Mouse (Mus musculus) fat pad, adult 2 months (tissue): ENCODE data around the gene Hapln1.

Experiments
- DNase-seq: peaks from one replicate; pipeline ENCODE4 v3.0.0-alpha.2; 2011; ENCODE audit warnings: low read depth, low spot score; ENCODE audit errors: extremely low read depth

Hapln1 gene

DNA sequence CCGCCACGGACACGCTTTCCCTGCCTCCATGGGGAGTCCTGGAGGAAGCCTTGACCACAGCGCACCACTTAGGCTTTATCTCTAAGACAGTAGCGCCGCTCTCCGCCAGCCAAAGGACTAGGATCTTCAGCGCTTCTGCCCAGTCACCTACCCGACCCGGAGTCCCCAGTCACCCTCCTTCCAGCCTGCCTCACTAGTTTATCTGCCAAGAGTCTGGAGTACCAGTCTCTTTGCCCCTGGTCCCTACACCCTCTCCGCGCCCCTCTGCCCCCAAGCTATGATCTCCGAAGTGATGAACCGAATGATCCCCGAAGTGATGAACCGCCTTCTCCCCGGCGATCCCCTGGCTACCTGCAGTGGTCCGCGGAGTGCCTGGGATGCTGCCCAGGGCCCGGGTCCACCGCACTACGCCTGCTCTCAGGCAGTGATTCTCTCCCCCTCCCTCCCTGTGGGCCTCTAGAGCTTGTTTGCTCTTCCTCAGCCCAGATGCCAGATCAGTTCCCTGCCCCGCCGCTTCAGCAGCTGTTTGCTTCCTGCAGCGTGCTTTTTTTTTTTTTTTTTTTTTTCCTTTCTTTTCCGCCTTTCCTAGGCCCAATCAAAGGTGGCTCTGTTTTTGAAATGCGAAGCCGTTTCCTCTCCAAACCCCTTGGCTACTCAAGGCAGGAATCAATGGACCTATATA lies at the start of gene Hapln1:
Gene Hapln1, plus strand, starts transcription at position 592 of the 682 bp plus-strand sequence.
- no peak for DNase-seq

DNA sequence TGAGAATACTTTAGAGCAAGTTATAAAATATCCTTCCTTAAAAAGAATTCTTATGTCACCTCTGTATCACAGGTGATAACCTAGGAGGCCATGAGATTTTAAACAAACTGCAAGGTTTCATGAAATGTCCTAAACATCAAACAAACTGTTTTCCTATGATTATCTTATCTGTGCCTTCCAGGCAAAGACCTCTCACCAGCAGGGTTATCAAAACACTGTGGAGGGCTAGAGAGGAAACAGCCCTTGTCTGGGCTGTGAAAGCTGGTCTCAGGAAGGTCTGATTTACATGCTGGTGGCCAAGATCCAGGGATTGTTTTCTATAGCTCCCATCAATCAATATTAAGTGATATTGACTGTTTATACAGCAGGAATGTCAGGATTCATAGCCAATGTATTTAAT lies 46.4 kb upstream of the Hapln1 start:
- no peak for DNase-seq

DNA sequence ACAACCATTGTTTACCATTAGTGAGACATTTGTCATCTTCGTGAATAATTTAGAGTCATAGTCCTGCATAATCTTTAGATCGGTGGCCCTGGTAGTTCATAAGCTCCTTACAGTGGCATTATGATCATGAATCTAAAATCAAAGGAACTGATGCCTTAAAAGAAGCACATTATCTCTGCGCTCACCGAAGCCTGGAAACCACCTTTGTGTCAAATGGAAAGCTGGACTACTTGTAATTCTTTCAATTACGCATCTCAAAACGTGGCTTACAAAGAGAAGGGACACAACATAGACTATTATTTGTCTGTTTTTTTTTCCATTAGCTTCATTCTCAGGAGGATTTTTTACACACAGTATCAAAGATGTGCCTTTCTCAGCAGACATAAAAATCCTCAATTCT lies 45.9 kb upstream of the Hapln1 start:
- no peak for DNase-seq

DNA sequence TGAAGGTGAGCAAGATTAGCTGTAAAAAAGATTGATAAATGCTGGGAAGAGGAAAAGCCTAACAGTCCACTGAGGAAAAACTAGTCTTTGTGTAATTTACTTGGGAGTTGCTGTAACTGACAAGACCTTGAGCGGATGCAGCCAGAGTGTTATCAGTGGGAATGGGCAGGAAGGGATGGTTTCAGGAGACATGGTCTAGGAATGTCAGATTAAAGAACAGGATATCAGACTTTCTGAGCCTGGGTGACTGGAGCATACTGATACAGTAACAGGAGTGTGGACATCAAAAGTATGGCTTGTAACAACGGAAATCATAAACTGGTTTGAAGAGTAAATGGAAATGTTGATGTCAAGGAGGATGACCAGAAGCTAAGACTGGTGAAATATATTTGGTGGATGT lies 43.0 kb upstream of the Hapln1 start:
- DNase-seq, result no peak

DNA sequence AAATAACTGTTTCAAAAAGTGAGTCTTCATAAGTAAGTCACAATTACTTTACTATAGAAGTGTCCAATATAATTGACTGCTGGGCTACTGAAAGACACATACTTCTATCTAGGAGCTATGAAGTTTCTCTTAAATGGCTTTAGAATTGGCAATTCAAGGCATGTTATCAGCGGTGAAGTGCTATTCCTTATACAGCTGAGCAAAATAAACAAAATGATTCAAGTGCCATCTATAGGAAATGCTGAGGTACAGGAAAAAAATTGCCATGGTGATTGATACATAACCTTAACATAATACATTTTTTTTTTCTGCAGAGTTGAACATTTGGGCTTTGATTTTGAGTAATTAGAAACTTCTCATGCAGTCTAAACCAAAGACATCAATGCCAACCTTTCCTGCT lies 40.2 kb upstream of the Hapln1 start:
- DNase-seq, result no peak

DNA sequence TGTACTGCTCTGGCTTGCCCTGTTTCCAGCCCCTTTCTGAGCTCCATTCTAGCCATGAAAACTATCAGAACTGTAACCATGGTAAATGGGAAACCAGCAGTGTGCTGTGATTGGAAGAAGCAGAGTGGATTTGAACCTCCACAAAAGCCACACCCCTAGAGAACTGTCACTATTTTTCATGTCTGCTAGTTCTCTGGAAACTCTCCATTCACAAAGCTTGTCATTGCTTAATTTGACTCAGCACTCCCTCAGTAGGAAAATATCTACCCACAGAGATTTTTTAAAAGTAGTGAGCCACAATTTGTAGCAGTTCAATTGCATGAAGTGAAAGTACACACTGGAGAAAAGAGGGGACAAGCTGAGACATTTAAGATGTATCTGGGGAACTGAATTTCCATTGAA lies 18.1 kb upstream of the Hapln1 start:
- no peak for DNase-seq

DNA sequence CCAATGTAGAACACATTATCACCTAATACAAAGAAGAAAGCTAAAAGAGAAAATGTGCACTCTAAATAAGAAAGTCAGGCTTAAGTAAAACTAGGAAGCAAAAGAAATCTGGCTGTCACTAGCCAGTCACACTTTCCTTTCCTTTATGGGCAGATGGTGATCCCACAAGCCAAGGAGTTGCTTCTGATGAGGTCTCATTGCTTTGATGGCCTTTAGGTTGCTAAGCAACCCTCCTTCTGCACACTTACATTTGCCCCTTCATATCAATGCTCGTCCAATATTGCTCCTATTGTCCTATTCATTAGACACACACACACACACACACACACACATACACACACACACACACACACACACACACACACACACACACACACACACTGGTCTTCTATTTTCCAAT lies 10.9 kb upstream of the Hapln1 start:
- no peak for DNase-seq

DNA sequence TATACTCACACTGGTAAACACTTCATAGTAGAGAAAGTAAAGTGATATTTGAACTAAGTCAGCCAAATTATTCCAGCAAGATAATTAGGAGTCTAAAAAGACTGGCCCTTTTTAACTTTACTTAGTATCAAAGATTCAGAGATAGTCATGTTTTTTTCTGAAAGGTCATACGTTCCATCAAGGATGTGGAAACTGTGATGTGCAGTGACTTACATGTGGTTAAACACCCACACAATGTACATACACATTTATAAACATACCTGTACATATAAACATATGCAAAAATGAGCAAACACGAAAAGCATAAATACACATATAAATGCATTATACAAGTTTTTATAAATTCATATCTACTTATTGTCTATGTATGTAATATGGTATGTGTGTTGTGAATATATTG lies 9.2 kb upstream of the Hapln1 start:
- no peak for DNase-seq

DNA sequence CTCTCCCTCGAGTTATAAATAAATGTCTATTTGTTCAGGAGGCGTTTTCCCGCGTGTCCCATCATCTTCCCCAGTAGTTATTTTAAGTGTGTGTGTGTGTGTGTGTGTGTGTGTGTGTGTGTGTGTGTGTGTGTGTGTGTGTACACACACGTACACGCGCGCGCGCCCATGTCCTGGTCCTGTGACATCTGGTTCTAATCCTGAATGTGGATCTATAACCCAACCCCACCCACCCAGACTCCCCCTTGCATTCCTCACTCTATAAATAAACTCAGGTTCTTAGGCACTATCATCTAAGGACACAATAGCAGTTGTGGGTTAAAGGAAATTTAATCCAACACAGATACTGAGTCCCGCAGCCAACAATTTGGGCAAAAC lies 280 bp downstream of the Hapln1 start:
- DNase-seq, result no peak

DNA sequence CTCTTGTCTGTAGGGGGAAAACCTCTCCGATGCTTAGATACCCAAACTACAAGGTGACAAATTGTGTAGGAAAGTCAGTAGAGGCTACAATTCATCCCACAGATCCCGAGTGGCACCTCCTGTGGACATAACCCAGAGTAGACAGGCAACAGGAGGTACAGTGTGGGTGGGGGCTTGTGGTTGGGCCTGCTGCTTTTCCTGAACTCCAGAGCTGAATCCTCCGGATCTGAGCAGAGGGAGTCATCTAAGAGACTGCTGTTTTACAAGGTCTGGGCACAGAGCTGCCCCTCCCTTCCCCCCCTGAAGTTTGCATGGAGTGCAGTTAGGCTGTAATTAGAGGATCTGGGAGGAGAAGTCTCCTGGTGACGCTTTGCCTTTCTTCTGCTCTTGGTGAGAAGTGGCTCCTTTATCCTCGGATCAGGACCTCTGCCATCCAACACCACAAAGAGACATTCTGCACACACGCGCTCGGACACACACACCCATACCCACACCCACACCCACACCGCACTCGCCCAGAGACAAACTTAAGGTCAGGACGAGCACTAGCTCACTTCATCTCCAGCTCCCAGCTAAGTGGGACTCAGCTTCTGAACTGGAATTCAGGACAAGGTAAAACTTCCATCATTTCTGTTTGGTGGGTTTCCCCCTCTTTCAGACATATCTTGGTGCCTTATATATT lies 846 bp downstream of the Hapln1 start:
- no peak for DNase-seq

DNA sequence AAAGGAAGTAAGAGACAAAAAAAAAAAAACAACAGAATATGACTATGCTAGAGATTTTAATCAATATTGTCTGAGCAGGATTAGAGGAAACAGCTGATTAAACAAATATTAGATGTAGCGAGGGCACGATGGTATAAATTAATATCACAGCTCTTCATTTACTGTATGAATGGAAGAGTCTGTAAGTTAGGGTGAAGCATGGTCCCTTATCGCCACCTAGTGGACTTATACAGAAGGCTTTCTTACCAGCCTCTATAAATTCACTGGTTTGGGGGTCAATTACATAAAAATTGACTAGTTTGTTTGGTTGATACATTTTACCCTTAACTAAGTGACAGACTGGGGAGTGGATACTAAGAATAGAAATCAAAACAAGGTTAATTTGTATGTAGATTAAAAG lies 3.4 kb downstream of the Hapln1 start:
- no peak for DNase-seq

DNA sequence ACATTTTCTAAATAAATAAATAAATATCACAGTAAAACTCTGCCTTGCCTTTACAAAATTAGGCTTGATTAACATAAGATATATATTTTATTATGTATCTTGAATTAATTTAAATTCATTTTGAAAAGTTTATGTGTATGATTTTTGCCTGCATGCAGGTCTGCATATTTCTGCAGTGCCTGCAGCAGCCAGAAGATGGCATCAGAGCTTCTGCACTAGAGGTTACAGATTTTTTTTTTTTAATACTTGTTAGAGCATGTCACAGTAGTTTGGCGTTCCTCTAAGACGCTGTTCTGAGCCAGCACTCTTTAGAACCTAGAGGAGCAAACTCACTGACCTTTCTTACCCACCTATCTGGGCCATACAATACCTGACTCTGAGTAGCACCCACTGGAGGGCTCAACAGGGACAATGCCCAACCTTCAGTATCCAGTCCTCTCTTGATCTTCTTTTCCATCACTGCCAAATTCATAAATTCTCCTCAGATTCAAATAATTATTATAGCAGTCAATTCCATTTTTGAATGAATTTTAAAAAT lies 8.7 kb downstream of the Hapln1 start:
- no peak for DNase-seq

DNA sequence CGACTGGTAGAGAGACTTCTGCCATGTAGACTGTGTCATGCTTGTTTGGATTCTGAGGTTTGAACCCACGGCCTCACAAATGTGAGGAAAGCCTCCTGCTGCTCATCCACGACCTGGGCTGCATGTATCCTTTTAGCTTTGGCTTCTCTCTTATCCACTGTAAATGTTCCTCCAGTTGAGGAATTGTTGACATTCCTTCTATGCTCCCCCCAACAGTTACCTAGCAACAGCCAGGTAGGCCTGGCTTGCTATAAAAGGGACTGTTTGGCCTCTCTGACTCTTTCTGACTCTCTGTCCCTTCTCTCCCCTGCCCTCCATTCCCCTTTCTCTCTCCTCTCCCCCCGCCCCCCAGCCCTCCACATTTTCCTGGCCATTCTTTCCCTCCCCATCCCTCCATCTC lies 9.9 kb downstream of the Hapln1 start:
- no peak for DNase-seq

DNA sequence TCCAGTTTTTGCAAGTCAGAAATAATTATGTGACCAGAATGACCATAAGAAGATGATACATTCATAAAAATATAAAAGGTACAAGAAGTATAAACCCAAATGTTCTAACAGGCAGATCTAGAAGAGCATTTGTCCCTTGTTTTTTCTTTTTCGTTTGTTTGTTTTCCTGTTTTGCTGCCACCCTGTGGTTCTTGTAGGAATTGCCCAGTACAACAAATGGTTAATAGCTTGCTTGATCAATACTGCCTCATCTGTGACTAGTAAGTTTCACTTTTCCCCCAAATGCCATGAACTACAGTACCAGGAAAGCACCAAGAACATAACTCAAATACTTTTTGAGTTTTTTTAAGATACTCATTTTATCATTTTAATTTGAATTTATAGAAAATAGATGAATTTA lies 11.9 kb downstream of the Hapln1 start:
- DNase-seq, result no peak

DNA sequence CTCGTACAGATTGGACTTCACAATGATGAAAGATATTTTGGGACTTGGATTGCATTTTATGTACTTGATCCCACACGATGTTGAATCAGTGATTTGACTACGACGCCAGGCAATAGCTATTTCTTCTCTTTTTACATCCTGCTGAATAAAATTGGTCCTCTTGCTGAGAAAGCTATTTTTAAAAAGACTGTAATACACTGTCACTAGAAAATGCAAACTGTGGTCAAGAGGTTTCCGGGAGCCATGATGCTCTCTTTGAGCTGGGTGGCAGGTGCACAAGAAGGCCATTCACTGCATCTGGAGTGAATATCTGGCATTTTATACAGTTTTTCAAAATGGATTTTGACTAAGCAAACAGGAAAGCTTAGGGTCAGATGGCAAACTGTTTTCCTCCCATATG lies 24.9 kb downstream of the Hapln1 start:
- DNase-seq, result no peak

DNA sequence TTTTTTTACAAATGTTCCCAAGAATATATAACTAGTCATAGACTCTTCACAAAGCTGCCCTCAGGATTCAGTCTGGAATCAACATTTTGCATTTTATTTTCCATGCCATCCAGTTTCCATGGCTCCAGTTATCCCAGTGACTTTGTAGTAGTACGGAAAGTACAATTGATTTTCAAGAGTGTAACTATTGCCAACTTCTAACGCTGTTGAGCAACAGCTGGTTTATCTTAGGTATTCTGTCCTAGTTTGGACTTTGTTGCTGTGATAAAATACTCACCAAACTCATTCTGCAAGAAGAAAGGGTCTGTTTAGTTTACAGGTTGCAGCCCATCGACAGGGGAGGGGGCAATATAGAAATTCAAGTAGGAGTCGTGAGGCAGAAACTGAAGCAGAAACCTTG lies 26.7 kb downstream of the Hapln1 start:
- no peak for DNase-seq

DNA sequence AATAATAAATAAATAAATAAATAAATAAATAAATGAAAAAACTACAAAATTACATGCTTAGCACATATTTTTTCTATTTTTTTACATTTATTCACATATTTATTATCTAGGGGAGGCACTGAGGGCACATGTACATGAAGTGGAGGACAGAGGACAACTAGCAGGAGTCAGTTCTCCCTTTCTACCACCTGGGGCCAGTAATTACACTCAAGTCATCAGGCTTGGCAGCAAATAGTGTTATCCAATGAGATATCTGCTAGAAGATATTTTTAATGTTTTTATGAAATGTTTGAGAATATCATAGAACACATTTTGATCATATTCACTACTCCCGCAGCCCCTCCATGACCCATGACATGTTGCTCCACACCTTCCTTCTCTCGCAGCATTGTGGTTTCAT lies 39.5 kb downstream of the Hapln1 start:
- DNase-seq, result no peak

DNA sequence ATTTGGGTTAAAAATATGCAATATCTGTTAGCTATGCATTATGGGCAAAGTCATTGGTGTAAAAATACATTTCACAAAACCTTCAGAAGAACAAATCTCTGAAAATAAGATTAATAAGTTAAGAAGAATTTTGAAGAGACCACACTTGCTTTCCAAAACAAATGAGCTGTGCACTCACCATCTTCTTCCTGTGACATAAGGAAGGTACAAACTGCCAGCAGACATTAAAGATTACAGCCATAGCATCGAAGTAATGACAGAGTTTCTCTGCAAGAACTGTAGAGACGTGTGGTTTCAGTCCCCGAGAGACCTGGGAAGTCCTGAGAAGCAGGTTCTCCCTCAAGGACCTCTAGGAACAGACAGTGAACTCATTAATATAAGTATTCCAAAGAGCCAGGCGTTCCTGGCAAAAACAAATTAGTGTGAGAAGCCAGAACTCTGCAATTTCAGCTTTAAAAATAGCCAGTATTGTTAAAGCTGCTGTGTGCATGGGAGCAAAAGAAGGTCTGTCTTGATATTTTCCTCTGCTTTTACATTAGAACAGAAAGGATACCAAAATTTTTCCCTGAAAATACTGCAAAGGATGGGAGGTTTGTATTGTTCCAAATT lies 43.6 kb downstream of the Hapln1 start:
- DNase-seq, result no peak

DNA sequence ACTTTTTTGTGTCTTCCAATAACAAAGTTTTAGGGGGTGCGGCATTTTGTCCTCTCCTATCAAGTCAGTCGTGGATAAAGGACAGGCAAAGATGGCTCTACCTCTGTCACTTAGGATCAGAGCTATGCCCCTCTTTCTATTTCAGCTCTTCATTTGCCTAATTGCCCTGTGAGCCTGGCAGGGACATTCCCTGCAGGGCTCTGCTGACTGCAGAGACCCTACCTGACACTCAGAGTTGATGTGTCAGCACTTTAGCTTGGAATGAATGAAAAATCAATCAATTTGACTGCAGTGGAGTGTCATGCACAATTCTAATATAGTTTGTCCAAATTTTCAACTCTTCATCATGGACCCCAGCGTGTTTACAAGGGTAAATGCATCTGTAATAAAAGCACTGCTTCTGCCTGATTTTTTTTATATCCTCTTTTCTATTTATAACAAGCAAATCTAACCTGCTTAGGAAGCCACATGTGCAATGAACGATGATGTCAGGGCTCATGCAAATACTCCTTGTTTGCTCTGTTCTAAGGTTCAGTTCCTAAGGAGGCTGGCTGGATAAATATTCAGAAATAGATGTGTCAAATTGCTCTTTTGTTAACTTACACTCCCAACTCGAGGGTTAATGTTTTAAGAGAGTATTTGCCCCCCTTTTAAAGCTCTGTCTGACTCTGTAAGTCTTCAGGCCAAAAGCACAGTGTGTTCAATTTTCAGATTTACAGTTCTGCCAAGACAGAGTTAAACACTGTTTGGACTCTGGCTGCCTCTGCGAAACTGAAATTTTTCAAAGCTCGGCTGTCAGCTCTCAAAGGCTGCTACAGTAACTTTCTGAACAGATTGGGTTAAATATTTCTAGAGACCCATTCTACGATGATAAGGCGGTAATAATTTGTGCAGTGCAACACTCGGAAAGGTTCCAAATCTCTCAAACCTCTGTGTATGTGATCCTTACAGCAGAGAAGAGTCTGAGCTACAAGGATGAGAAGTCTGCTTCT lies 44.4 kb downstream of the Hapln1 start:
- DNase-seq, result no peak

DNA sequence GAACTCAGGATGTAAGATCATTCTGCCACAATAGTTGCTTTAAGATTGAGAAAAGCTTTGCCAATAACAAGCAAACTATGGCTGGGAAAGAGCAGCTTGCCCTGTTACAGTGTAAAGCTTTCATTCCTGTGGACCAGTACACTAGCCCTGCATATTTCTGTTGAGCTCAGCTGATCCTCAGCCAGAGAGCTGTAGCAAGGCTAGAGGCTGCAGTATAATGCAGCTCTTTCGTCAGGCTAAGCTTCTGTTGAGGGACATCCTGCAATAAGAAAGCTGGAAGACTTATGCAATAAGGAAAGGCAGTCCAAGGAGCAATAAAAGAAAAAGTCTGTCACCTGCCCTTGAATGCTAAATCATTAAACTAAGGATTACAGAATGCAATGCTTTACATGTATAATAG lies 45.5 kb downstream of the Hapln1 start:
- peak; percentile 0 for DNase-seq

DNA sequence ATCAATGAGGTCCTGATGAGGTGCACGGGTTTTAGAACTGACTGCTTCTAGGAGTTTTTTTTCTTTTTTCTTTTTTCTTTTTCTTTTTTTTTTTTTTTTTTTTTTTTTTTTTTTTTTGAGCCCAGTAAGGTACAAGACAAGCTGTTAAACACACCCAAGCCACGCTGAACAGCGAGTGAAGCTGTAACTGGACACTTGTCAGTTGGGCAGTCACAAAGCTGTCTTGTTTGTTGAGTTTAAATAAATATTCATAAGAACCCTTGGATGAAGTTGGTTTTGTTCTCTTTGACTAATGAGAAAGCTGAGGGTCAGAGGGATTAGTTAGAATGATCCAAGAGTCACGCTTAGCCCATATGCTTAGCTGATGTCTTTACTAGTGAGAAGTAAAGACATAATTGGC lies 55.5 kb downstream of the Hapln1 start:
- DNase-seq, result no peak
